18 mouse cellular contexts compared by ENCODE assay signal in genomic region chr9:95322031-95322430, GRCm38 (mm10).
"Had no signal": no experiment of that assay in that cellular context is flagged by ENCODE, and none has a peak within 500 bp of the region (broad histone marks: within the 10 kb centered on the region; RNA-seq: fewer than 3 reads in every experiment).

No protein-coding gene starts in this region.

- H3K9me3 ChIP-seq: limb, embryonic 12.5 days; limb, embryonic 15.5 days; midbrain, embryonic 13.5 days had no signal

- H3K4me3 ChIP-seq: limb, embryonic 12.5 days; limb, embryonic 15.5 days; midbrain, embryonic 13.5 days had no signal

- H3K36me3 ChIP-seq: limb, embryonic 12.5 days; limb, embryonic 15.5 days; midbrain, embryonic 13.5 days had no signal

- H3K27me3 ChIP-seq: limb, embryonic 12.5 days; limb, embryonic 15.5 days had no signal

- H3K4me1 ChIP-seq: limb, embryonic 12.5 days; limb, embryonic 15.5 days had no signal

- H3K4me2 ChIP-seq: limb, embryonic 12.5 days; limb, embryonic 15.5 days; liver, embryonic 11.5 days; lung, embryonic 14.5 days; midbrain, embryonic 13.5 days had no signal

- H3K27ac ChIP-seq: kidney, postnatal 0 days; limb, embryonic 12.5 days; limb, embryonic 15.5 days; liver, embryonic 14.5 days; macrophage; midbrain, embryonic 13.5 days; stomach, postnatal 0 days had no signal

- H3K9ac ChIP-seq: limb, embryonic 12.5 days; limb, embryonic 15.5 days; liver, embryonic 14.5 days; liver, postnatal 0 days; lung, embryonic 14.5 days; midbrain, embryonic 13.5 days had no signal

- ATAC-seq: intestine, postnatal 0 days; liver, postnatal 0 days; lung, postnatal 0 days; midbrain, embryonic 16.5 days had no signal

- DNase-seq: kidney, adult 2 months; kidney, postnatal 25 days; left cerebral cortex, postnatal 4 days; liver, postnatal 0 days; lung, embryonic 14.5 days; right cerebral cortex, postnatal 4 days; thymus, postnatal 25 days had no signal
